Mouse (Mus musculus): ENCODE measurements around the gene Ltk. TPM values are rescaled to one million over a fixed set of nuclear protein-coding genes. Genes with fewer than 3 reads are reported as not detected.

Gene Ltk
- polyA plus RNA-seq (2015; fragmentation: Nextera tagmentation; extraction: Ambion mirVana), result not detected in 2 replicates

DNA sequence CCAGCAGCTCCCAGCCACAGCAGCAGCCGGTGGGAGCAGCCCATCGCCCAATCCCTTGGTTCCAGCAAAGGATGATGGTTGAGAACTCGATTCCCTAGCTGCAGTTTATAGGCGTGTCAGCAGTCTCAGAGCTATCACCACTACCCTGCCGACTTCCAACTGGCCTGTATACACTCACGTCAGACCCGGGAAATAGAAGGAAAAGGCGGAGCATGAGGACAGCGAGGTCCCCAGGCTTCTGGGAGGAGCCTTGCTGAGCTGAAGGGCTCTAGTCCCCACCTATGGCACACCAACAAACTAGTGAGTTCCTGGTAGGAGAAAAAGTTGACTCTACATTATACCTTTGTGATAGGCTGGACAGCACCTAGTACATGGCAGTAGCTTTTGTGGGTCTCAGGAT is at the start of gene Ltk:
Ltk (minus strand) TSS at position 181 of the 400 bp plus-strand sequence.

DNA sequence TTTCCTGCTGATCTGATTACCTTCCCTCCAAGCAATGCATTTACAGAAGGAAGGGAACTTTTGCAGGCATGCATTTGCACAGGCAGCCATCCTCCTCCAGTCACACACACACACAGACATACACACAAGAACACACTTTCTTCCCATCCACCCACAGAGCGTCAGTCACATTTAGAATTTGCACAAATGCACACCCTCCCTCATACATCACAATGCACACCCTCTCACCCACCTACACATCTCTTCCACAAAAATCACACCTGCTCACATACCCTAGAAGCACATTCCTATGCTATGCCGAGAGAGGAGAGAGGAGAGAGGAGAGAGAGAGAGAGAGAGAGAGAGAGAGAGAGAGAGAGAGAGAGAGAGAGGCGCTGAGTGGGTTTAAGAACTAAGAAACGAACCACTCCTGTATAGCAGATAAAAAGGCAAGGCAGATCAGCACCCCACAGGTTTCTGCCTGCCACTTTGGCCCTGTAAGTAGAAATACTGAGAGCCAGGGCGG is 37.1 kb upstream of the Ltk start, which contains the start of gene Tyro3:
Tyro3 (plus strand) TSS at position 455 of the 505 bp plus-strand sequence.

DNA sequence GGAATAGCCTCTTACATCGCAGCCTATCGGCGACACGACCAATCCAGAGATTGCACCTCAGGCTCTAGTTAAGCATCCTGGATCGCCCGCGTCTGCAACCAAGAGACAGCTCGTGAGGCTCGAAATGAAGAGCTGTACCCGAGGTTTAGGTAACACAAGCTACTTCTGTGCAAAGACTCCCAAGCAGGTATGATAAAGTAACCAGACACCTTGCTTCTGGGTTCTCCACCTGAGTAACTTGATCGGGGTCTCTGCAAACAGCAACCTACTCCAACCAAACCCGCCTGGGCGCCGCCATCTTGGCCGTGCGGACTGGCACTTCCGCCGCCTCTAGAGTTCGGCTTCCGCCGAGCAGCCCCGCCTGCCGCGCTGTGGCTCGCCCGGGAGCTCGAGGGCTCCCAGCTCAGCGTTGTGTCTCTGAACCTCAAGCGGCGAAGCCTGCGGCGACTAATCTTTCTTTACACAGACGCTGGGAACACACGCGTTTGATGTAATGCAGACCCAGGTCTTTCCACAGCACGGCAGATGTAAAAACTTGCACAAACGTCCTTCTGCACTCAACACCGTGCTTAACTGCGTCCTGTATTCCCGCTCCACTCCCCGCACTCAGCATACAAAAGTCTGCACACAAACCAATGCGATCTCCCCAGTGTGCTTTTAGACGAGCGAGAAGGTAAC is 27.1 kb upstream of the Ltk start, which contains the start of gene Rpap1:
Rpap1 (minus strand) TSS at position 332 of the 678 bp plus-strand sequence.

DNA sequence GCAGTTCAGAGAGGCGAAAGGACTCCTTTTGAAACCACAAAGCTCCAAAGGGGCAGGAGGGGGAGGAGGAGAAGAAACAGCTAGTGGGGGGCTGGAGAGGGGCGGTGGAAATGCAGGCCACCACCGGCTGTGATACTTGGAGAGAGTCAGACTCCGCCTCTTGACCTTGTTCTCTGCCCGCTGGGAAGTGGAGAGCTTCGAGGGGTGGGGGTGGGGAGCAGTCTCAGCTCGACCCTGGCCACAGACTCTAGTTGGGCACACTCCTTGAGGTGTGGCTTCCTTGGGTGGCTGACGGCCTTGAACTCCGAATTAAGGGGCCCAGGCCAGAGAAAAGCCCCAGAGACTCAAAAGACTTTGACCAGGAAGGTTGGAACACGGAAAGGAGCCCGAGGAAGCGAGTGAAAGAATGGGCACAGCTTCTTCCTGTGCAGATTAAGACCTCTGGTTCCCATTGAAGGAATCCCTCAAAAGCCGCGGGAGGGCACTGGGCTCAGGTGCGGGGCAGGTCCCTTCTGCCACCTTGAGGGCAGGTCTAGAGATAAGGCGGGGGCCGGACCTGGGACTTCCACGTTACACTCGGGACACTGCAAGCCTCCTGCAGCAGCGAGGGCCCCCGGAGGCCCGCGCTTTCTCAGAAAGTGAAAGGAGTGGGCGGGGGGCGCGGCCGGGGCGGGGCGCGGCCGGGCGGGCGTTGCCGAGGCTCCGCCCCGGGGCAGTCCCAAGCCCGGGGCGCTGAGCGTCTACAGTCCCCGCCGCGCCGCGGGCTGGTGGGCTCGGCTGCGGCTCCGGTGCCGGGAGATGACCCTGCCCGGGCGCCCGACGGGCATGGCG is 18.4 kb downstream of the Ltk start, which contains the start of gene Itpka:
Itpka (plus strand) TSS at position 757 of the 831 bp plus-strand sequence.

Other genes starting within 250 kb of the Ltk start
- 0.09 and 0.29 TPM in 2 replicates for gene Exd1, start 212.8 kb downstream of the Ltk start, polyA plus RNA-seq (2015; fragmentation: Nextera tagmentation; extraction: Ambion mirVana)
- gene Chp1, start 212.7 kb downstream of the Ltk start, polyA plus RNA-seq (2015; fragmentation: Nextera tagmentation; extraction: Ambion mirVana), result 39.3 and 59.0 TPM in 2 replicates
- 14.5 and 16.6 TPM in 2 replicates for gene Nusap1, start 142.1 kb downstream of the Ltk start, polyA plus RNA-seq (2015; fragmentation: Nextera tagmentation; extraction: Ambion mirVana)
- 5.6 and 6.6 TPM in 2 replicates for gene Oip5, start 142.0 kb downstream of the Ltk start, polyA plus RNA-seq (2015; fragmentation: Nextera tagmentation; extraction: Ambion mirVana)
- 62.8 and 64.0 TPM in 2 replicates for gene Ndufaf1, start 97.6 kb downstream of the Ltk start, polyA plus RNA-seq (2015; fragmentation: Nextera tagmentation; extraction: Ambion mirVana)
- gene Rtf1, start 85.4 kb downstream of the Ltk start, polyA plus RNA-seq (2015; fragmentation: Nextera tagmentation; extraction: Ambion mirVana), result 31.1 and 34.4 TPM in 2 replicates
- 0.26 and 0.71 TPM in 2 replicates for gene Itpka, start 18.1 kb downstream of the Ltk start, polyA plus RNA-seq (2015; fragmentation: Nextera tagmentation; extraction: Ambion mirVana)
- gene Rpap1, start 27.1 kb upstream of the Ltk start, polyA plus RNA-seq (2015; fragmentation: Nextera tagmentation; extraction: Ambion mirVana), result 9.7 and 9.9 TPM in 2 replicates
- gene Tyro3, start 37.3 kb upstream of the Ltk start, polyA plus RNA-seq (2015; fragmentation: Nextera tagmentation; extraction: Ambion mirVana), result 2.9 and 3.2 TPM in 2 replicates
- 13.0 and 13.9 TPM in 2 replicates for gene Mga, start 136.8 kb upstream of the Ltk start, polyA plus RNA-seq (2015; fragmentation: Nextera tagmentation; extraction: Ambion mirVana)
- 1.2 and 1.5 TPM in 2 replicates for gene Mapkbp1, start 212.3 kb upstream of the Ltk start, polyA plus RNA-seq (2015; fragmentation: Nextera tagmentation; extraction: Ambion mirVana)